Mouse (Mus musculus) ES-E14 (cell line): ENCODE measurements around the gene Ttll12.

Source experiments
- CHD2 ChIP-seq: IDR thresholded peaks from 2 replicates; pipeline ENCODE4 v1.6.1; 2014; ENCODE audit warnings: mild to moderate bottlenecking, low read depth, low read length, inconsistent platforms
- HCFC1 ChIP-seq: IDR thresholded peaks from 2 replicates; pipeline ENCODE4 v1.6.1; 2012; ENCODE audit warnings: low read length, inconsistent platforms, borderline replicate concordance; ENCODE audit not compliant: insufficient read depth
- MAFK ChIP-seq: IDR thresholded peaks from 2 replicates; pipeline ENCODE4 v1.6.1; 2014; ENCODE audit warnings: mild to moderate bottlenecking, low read depth, low read length, inconsistent platforms; ENCODE audit not compliant: insufficient read depth
- ZC3H11A ChIP-seq: IDR thresholded peaks from 2 replicates; pipeline ENCODE4 v1.6.1; 2012; ENCODE audit warnings: low read depth, mild to moderate bottlenecking, inconsistent platforms, low read length, borderline replicate concordance
- ZNF384 ChIP-seq: IDR thresholded peaks from 2 replicates; pipeline ENCODE4 v1.6.1; 2012; ENCODE audit warnings: low read depth, low read length, inconsistent platforms

- no peak for TF ChIP-seq CHD2
- no peak for TF ChIP-seq MAFK
- TF ChIP-seq ZC3H11A, result no peak
- TF ChIP-seq ZNF384, result no peak
- no peak for TF ChIP-seq HCFC1
These were observed 41.1 kb downstream of the Ttll12 start for GRCm38 (mm10) chr15:83553831-83554230.
